Mouse (Mus musculus) MEL (cell line): ENCODE measurements around the gene Psen1. TPM values are rescaled to one million over a fixed set of nuclear protein-coding genes. Genes with fewer than 3 reads are reported as not detected.

ENCODE experiments used
- DNase-seq: peaks from one replicate; pipeline ENCODE4 v3.0.0; 2011; ENCODE audit warnings: low read depth, low spot score
- H3K27ac ChIP-seq: 2 replicates; pipeline ENCODE4 v1.5.1; 2012; ENCODE audit warnings: low read depth, mild to moderate bottlenecking, control low read depth, low read length, moderate library complexity; ENCODE audit not compliant: control insufficient read depth
- H3K27me3 ChIP-seq, 2 experiments: fragments of 150-350 bp in 1 of 2; sonication (generic) in 1 of 2; 2 replicates each; pipeline ENCODE4 v1.6.1; 2012; ENCODE audit warnings: low read length in 2 of 2, mild to moderate bottlenecking in 2 of 2, improper control_type of control experiment in 1 of 2, moderate library complexity in 1 of 2; ENCODE audit not compliant: insufficient read depth in 2 of 2, control insufficient read depth in 1 of 2
- H3K36me3 ChIP-seq, 2 experiments: 2 replicates each; pipeline ENCODE4 v1.6.1; 2012 to 2014; ENCODE audit warnings: low read length in 2 of 2, improper control_type of control experiment in 1 of 2, inconsistent platforms in 1 of 2, mild to moderate bottlenecking in 1 of 2; ENCODE audit not compliant: insufficient read depth in 2 of 2, control insufficient read depth in 1 of 2
- H3K4me1 ChIP-seq, 2 experiments: fragments of 150-350 bp in 1 of 2; sonication (generic) in 1 of 2; 2 replicates each; pipeline ENCODE4 v1.6.1; 2012; ENCODE audit warnings: low read length in 2 of 2, improper control_type of control experiment in 1 of 2, mild to moderate bottlenecking in 1 of 2; ENCODE audit not compliant: insufficient read depth in 2 of 2, control insufficient read depth in 1 of 2
- H3K4me3 ChIP-seq, 2 experiments: fragments of 150-350 bp in 1 of 2; sonication (generic) in 1 of 2; 2 replicates each; pipeline ENCODE4 v1.5.1; 2012; ENCODE audit warnings: low read depth in 2 of 2, low read length in 2 of 2, mild to moderate bottlenecking in 2 of 2, moderate library complexity in 2 of 2, control low read depth in 1 of 2, improper control_type of control experiment in 1 of 2; ENCODE audit not compliant: control insufficient read depth in 1 of 2, insufficient read depth in 1 of 2
- H3K79me2 ChIP-seq: 2 replicates; pipeline ENCODE4 v1.6.1; 2012; ENCODE audit warnings: mild to moderate bottlenecking, low read length, moderate library complexity; ENCODE audit not compliant: control insufficient read depth, poor library complexity, insufficient read depth
- H3K9ac ChIP-seq: 2 replicates; pipeline ENCODE4 v1.6.1; 2012; ENCODE audit warnings: low read depth, mild to moderate bottlenecking, control low read depth, low read length, moderate library complexity; ENCODE audit not compliant: control insufficient read depth, poor library complexity, severe bottlenecking
- H3K9me3 ChIP-seq: fragments of 150-350 bp; sonication (generic); replicated peaks from 2 replicates; pipeline ENCODE4 v1.6.1; 2012; ENCODE audit warnings: mild to moderate bottlenecking, low read length, improper control_type of control experiment, moderate library complexity; ENCODE audit not compliant: insufficient read depth
- CHD1 ChIP-seq: IDR thresholded peaks from 2 replicates; pipeline ENCODE4 v1.6.1; 2012; ENCODE audit warnings: low read depth, mild to moderate bottlenecking, inconsistent platforms, low read length, improper control_type of control experiment
- CTCF ChIP-seq, 3 experiments: IDR thresholded peaks in 2 of 3; conservative IDR thresholded peaks in 1 of 3; 2 replicates each; pipeline ENCODE4 v1.5.1; 2011 to 2012; ENCODE audit warnings: low read length in 3 of 3, low read depth in 2 of 3, mild to moderate bottlenecking in 2 of 3, improper control_type of control experiment in 1 of 3, inconsistent platforms in 1 of 3, mixed read lengths in 1 of 3, moderate library complexity in 1 of 3; ENCODE audit not compliant: control insufficient read depth in 1 of 3, insufficient read depth in 1 of 3, poor library complexity in 1 of 3, severe bottlenecking in 1 of 3
- E2F4 ChIP-seq: IDR thresholded peaks from 2 replicates; pipeline ENCODE4 v1.6.1; 2011; ENCODE audit warnings: low read depth, low read length, improper control_type of control experiment, borderline replicate concordance
- ELF1 ChIP-seq: IDR thresholded peaks from 2 replicates; pipeline ENCODE4 v1.6.1; 2014; ENCODE audit warnings: low read depth, mild to moderate bottlenecking, inconsistent platforms, low read length, improper control_type of control experiment, moderate library complexity
- ETS1 ChIP-seq: IDR thresholded peaks from 2 replicates; pipeline ENCODE4 v1.6.1; 2012; ENCODE audit warnings: low read depth, mild to moderate bottlenecking, inconsistent platforms, low read length, improper control_type of control experiment, moderate library complexity
- GABPA ChIP-seq: IDR thresholded peaks from 2 replicates; pipeline ENCODE4 v1.6.1; 2012; ENCODE audit warnings: low read depth, mild to moderate bottlenecking, inconsistent platforms, low read length, improper control_type of control experiment, moderate library complexity
- HCFC1 ChIP-seq: IDR thresholded peaks from 2 replicates; pipeline ENCODE4 v1.6.1; 2012; ENCODE audit warnings: low read depth, mild to moderate bottlenecking, inconsistent platforms, low read length, improper control_type of control experiment, moderate library complexity
- MAFK ChIP-seq: IDR thresholded peaks from 2 replicates; pipeline ENCODE4 v1.6.1; 2011; ENCODE audit warnings: low read depth, mild to moderate bottlenecking, low read length, improper control_type of control experiment, borderline replicate concordance
- MAZ ChIP-seq: IDR thresholded peaks from 2 replicates; pipeline ENCODE4 v1.6.1; 2012; ENCODE audit warnings: low read depth, mild to moderate bottlenecking, inconsistent platforms, low read length, improper control_type of control experiment
- MEF2A ChIP-seq: IDR thresholded peaks from 2 replicates; pipeline ENCODE4 v1.6.1; 2014; ENCODE audit warnings: low read depth, mild to moderate bottlenecking, inconsistent platforms, low read length, improper control_type of control experiment; ENCODE audit not compliant: poor library complexity, insufficient replicate concordance, severe bottlenecking; ENCODE audit errors: extremely low read depth
- MYC ChIP-seq: IDR thresholded peaks from 2 replicates; pipeline ENCODE4 v1.6.1; 2011; ENCODE audit warnings: low read depth, mild to moderate bottlenecking, low read length, improper control_type of control experiment, moderate library complexity
- NELFE ChIP-seq: IDR thresholded peaks from 2 replicates; pipeline ENCODE4 v1.6.1; 2011; ENCODE audit warnings: low read depth, low read length, improper control_type of control experiment
- NRF1 ChIP-seq: IDR thresholded peaks from 2 replicates; pipeline ENCODE4 v1.6.1; 2014; ENCODE audit warnings: low read depth, mild to moderate bottlenecking, inconsistent platforms, low read length, improper control_type of control experiment, moderate library complexity; ENCODE audit not compliant: poor library complexity, insufficient read depth, severe bottlenecking
- SIN3A ChIP-seq: IDR thresholded peaks from 2 replicates; pipeline ENCODE4 v1.6.1; 2012; ENCODE audit warnings: low read length, improper control_type of control experiment, inconsistent platforms
- TBP ChIP-seq: IDR thresholded peaks from 2 replicates; pipeline ENCODE4 v1.8.0; 2011; ENCODE audit warnings: low read depth, low read length, improper control_type of control experiment
- TCF12 ChIP-seq: IDR thresholded peaks from 2 replicates; pipeline ENCODE4 v1.6.1; 2014; ENCODE audit warnings: low read depth, mild to moderate bottlenecking, inconsistent platforms, low read length, improper control_type of control experiment, moderate library complexity
- UBTF ChIP-seq: IDR thresholded peaks from 2 replicates; pipeline ENCODE4 v1.6.1; 2012; ENCODE audit warnings: low read depth, mild to moderate bottlenecking, inconsistent platforms, low read length, improper control_type of control experiment, moderate library complexity, borderline replicate concordance; ENCODE audit not compliant: insufficient read depth
- USF1 ChIP-seq: IDR thresholded peaks from 2 replicates; pipeline ENCODE4 v1.6.1; 2014; ENCODE audit warnings: low read depth, mild to moderate bottlenecking, inconsistent platforms, low read length, improper control_type of control experiment, moderate library complexity
- ZMIZ1 ChIP-seq: IDR thresholded peaks from 2 replicates; pipeline ENCODE4 v1.6.1; 2012; ENCODE audit warnings: low read depth, mild to moderate bottlenecking, inconsistent platforms, low read length, improper control_type of control experiment, moderate library complexity
- ZNF384 ChIP-seq: IDR thresholded peaks from 2 replicates; pipeline ENCODE4 v1.6.1; 2012; ENCODE audit warnings: low read depth, mild to moderate bottlenecking, inconsistent platforms, low read length, improper control_type of control experiment
- polyA plus RNA-seq, 2 experiments: library from polyadenylated mRNA; stranded (reverse) in 1 of 2; unstranded in 1 of 2; fragments of >175 nt in 1 of 2; fragments of >200 nt in 1 of 2; gene quantifications; 2 replicates each; pipeline versions ENCODE4 v1.2.1 to v1.2.4; 2012; ENCODE audit warnings: low replicate concordance in 2 of 2, low read depth in 1 of 2; ENCODE audit not compliant: insufficient read length in 2 of 2, insufficient read depth in 1 of 2, missing spikeins in 1 of 2
- total RNA-seq: library from RNA; depleted of rRNA; stranded (reverse); fragments of 300-350 nt; gene quantifications from 2 replicates; pipeline ENCODE4 v1.2.3, GENCODE M21; 2012

The Psen1 gene
- total and polyA plus RNA-seq, 3 experiments: 45.4 to 63.5 TPM; not detected in 1

DNA sequence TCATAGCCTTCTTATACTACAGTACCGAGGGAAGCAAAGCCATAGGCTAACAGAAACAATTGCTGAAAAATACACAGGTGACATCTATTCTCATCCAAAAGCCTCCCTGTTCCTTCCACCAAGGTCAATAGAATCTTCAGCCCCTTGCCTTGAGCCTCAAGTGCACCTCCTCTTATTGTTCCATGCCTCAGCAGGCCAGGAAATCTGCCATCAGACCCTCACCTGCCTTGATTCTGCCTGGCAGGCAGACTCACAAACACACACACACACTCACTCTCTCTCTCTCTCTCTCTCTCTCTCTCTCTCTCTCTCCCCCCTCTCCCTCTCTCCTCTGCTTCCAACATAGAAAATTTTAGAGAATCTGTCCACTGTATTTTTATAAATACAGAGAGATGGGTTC is 31.5 kb downstream of the Psen1 start:
- Histone ChIP-seq H3K27ac (no peak overlapping the region), H3K79me2 (no peaks in the 10 kb centered on the region), H3K9me3 (no peaks in the 10 kb centered on the region), H3K9ac (no peak overlapping the region), H3K4me3 (no peak overlapping the region), H3K36me3 (peaks cover 0 to 31% of the 10 kb centered on the region in 2 experiments; a peak in 2 of 4 replicates)
- DNase-seq: no peak
- TF ChIP-seq MAZ (no peak), ETS1 (no peak), UBTF (no peak), HCFC1 (no peak), MAFK (no peak), USF1 (no peak), GABPA (no peak), NRF1 (no peak), ZMIZ1 (no peak), SIN3A (no peak), E2F4 (no peak), NELFE (no peak), TBP (no peak)
- TF ChIP-seq, all 39 proteins: peak for 0
- Histone ChIP-seq H3K4me1 (no peaks in the 10 kb centered on the region), H3K27me3 (no peaks in the 10 kb centered on the region)

DNA sequence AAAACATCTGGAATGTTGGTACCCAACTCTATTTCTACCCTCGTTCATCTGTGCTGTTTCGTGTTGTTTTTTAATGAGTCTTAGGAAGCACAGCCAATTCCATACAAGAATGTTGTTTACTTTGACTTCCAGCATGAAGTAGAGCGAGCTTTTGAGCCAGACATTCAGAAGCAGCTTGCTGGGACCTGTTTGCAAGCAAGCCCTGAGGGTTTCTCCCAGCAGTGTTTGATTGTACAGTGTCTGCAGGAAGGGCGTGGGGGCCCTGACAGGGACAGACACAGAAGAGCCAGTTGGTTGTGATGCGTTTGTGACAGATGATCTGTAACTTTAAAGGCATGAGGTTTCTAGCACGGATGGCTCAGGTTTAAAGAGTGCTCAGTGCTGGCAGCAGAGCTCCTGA is 33.3 kb downstream of the Psen1 start:
- Histone ChIP-seq H3K4me3 (no peak overlapping the region), H3K9ac (no peak overlapping the region), H3K79me2 (no peaks in the 10 kb centered on the region), H3K27me3 (no peaks in the 10 kb centered on the region), H3K27ac (no peak overlapping the region), H3K36me3 (peaks cover 0 to 26% of the 10 kb centered on the region in 2 experiments; a peak in 2 of 4 replicates), H3K9me3 (no peaks in the 10 kb centered on the region), H3K4me1 (no peaks in the 10 kb centered on the region)
- no peak for TF ChIP-seq TCF12
- TF ChIP-seq MEF2A: no peak
- no peak for TF ChIP-seq ZNF384
- no peak for TF ChIP-seq NRF1
- TF ChIP-seq ELF1: no peak
- no peak for TF ChIP-seq CHD1
- no peak for TF ChIP-seq MYC
- no peak for TF ChIP-seq CTCF (IDR thresholded peaks at IDR 0.05 in 2 of 3, conservative IDR thresholded peaks at IDR 0.05 in 1 of 3; ENCODE audit: control insufficient read depth in 1 of 3, insufficient read depth in 1 of 3, low read depth in 2 of 3, low read length in 3 of 3, poor library complexity in 1 of 3, severe bottlenecking in 1 of 3)
- no peak for TF ChIP-seq E2F4
- no peak for DNase-seq
